Mouse (Mus musculus) forebrain, embryonic 10.5 days (tissue): Measurements from ENCODE around the gene Mettl26. TPM values are rescaled to one million over a fixed set of nuclear protein-coding genes. Genes with fewer than 3 reads are reported as not detected.
A peak's percentile ranks its signal among the peaks of the same experiment; 100 is the strongest.

Experiments used
- DNase-seq: peaks from one replicate; pipeline ENCODE4 v3.0.0-alpha.2; 2017; ENCODE audit warnings: low spot score; ENCODE audit errors: extremely low spot score
- H3K27ac ChIP-seq: fragments of 300-500 bp; sonication (generic); 2 replicates; pipeline ENCODE4 v1.5.1; 2016; ENCODE audit warnings: mild to moderate bottlenecking
- H3K27me3 ChIP-seq: fragments of 300-500 bp; sonication (generic); 2 replicates; pipeline ENCODE4 v1.6.1; 2016; ENCODE audit warnings: mild to moderate bottlenecking; ENCODE audit not compliant: poor library complexity, severe bottlenecking
- H3K36me3 ChIP-seq: fragments of 300-500 bp; sonication (generic); replicated peaks from 2 replicates; pipeline ENCODE4 v1.6.1; 2016; ENCODE audit warnings: mild to moderate bottlenecking, moderate library complexity
- H3K4me1 ChIP-seq: fragments of 300-500 bp; sonication (generic); 2 replicates; pipeline ENCODE4 v1.6.1; 2016
- H3K4me3 ChIP-seq: fragments of 300-500 bp; sonication (generic); 2 replicates; pipeline ENCODE4 v1.5.1; 2016; ENCODE audit warnings: mild to moderate bottlenecking, moderate library complexity
- H3K9me3 ChIP-seq: fragments of 300-500 bp; sonication (generic); 2 replicates; pipeline ENCODE4 v1.6.1; 2016; ENCODE audit warnings: mild to moderate bottlenecking, moderate library complexity
- WGBS: fragments of 180-500 bp; shearing (Covaris S2); methylation state at CpG from one replicate; pipeline ENCODE4 v1.1.7; 2016; 5-methylcytosine and 5-hydroxymethylcytosine counted together
- polyA plus RNA-seq: library from polyadenylated mRNA; unstranded; fragments of >200 nt; fragmentation: Nextera tagmentation; extraction: Ambion mirVana; gene quantifications from 2 replicates; pipeline ENCODE4 v1.2.1, GENCODE M21; 2016

Mettl26 gene
- 76.7 and 79.1 TPM in 2 replicates for polyA plus RNA-seq

GRCm38 (mm10) chr17:25874721-25875170 is at the start of gene Mettl26:
TSS of gene Mettl26 (plus strand) at chr17:25875074.
- WGBS: under 1% methylated on average over 25 of the region's 25 CpGs
- peaks cover 49% of the 10 kb centered on the region for H3K4me1 ChIP-seq

DNA sequence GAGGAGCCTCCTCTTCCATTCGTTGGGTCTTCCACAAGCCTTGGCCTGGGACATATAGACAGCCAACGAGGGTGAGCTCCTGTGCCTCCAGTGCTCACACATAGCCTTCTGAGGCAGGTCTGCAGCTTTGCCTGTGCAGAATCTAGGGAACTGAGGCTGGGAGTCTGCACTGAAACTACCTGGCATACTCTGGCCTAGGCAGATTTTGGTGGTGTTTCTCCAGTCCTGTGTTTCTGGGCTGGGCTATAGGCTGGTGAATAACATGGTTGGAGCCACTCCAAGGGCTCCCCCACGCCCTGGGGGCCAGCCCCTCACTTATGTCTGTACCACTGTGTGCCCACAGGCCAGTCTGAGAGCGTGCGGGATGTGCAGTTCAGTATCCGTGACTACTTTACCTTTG is 49.6 kb upstream of the Mettl26 start:
- WGBS: 90% methylated on average over 6 of the region's 6 CpGs
- DNase-seq: no peak
- H3K27ac ChIP-seq: no peak overlapping the region
- H3K4me1 ChIP-seq: peaks cover 65% of the 10 kb centered on the region
- peaks cover 6% of the 10 kb centered on the region for H3K27me3 ChIP-seq
- no peaks in the 10 kb centered on the region for H3K9me3 ChIP-seq
- H3K4me3 ChIP-seq: peak overlapping the region; percentile 72; the same call in 1 of the 2 replicates
- peaks cover 41% of the 10 kb centered on the region for H3K36me3 ChIP-seq

More at GRCm38 (mm10) chr17:25874721-25875170, at the start of gene Mettl26:
- Histone ChIP-seq H3K4me3 (peak within 1 kb of the TSS; percentile 85), H3K36me3 (peaks cover 31% of the 10 kb centered on the region), H3K9me3 (no peaks in the 10 kb centered on the region), H3K27me3 (no peaks in the 10 kb centered on the region), H3K27ac (peak within 1 kb of the TSS; percentile 94)
- DNase-seq: peak; percentile 93

DNA sequence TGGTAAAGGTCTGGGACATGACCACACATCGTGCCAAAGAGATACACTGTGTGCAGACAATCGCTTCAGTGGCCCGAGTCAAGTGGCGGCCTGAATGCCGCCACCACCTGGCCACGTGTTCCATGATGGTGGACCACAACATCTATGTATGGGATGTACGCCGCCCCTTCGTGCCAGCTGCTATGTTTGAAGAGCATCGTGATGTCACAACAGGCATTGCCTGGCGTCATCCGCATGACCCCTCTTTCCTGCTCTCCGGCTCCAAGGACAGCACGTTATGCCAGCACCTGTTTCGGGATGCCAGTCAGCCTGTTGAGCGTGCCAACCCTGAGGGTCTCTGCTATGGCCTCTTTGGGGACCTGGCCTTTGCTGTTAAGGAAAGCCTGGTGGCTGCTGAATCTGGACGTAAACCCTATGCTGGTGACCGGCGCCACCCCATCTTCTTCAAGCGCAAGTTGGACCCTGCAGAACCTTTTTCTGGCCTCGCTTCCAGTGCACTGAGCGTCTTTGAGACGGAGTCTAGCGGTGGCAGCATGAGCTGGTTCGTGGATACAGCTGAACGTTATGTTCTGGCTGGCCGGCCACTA is 48.8 kb upstream of the Mettl26 start:
- peak overlapping the region; percentile 72; the same call in 1 of the 2 replicates for H3K4me3 ChIP-seq
- peaks cover 73% of the 10 kb centered on the region for H3K4me1 ChIP-seq
- DNase-seq: no peak
- WGBS: 98% methylated on average over 27 of the region's 27 CpGs
- no peaks in the 10 kb centered on the region for H3K27me3 ChIP-seq
- peaks cover 48% of the 10 kb centered on the region for H3K36me3 ChIP-seq
- no peaks in the 10 kb centered on the region for H3K9me3 ChIP-seq
- no peak overlapping the region for H3K27ac ChIP-seq

GRCm38 (mm10) chr17:25827011-25827410 is 47.9 kb upstream of the Mettl26 start:
- Histone ChIP-seq H3K36me3 (peaks cover 58% of the 10 kb centered on the region), H3K27me3 (no peaks in the 10 kb centered on the region), H3K4me3 (0 out of 2 replicates have a peak overlapping the region, but pooled peaks have one; percentile 0), H3K4me1 (peaks cover 82% of the 10 kb centered on the region), H3K9me3 (no peaks in the 10 kb centered on the region), H3K27ac (no peak overlapping the region)
- no peak for DNase-seq
- 93% methylated on average over 13 of the region's 13 CpGs for WGBS

- Histone ChIP-seq H3K36me3 (peaks cover 58% of the 10 kb centered on the region), H3K9me3 (no peaks in the 10 kb centered on the region), H3K4me3 (peak overlapping the region; percentile 77), H3K27ac (peak overlapping the region; percentile 94), H3K27me3 (no peaks in the 10 kb centered on the region), H3K4me1 (peaks cover 84% of the 10 kb centered on the region)
- DNase-seq: no peak
- WGBS: 91% methylated on average over 22 of the region's 22 CpGs
Observed at GRCm38 (mm10) chr17:25827546-25828222, 47.2 kb upstream of the Mettl26 start.

DNA sequence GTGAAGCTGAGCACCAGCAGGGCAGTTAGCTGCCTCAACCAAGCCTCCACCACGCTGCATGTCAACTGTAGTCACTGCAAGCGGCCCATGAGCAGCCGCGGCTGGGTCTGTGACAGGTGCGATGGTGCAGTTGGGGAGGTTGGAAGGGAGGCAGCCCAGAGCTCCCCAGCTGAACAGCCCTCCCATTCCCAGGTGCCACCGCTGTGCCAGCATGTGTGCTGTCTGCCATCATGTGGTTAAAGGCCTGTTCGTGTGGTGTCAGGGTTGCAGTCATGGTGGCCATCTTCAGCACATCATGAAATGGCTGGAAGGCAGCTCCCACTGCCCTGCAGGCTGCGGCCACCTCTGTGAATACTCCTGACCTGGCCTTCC is 46.7 kb upstream of the Mettl26 start:
- 83% methylated on average over 8 of the region's 8 CpGs for WGBS
- peaks cover 58% of the 10 kb centered on the region for H3K36me3 ChIP-seq
- H3K4me1 ChIP-seq: peaks cover 80% of the 10 kb centered on the region

GRCm38 (mm10) chr17:25828712-25829557 is 45.9 kb upstream of the Mettl26 start, which contains the start of gene Jmjd8:
TSS of gene Jmjd8 (plus strand) at chr17:25828867.
- Histone ChIP-seq H3K27me3 (no peaks in the 10 kb centered on the region), H3K4me3 (peak within 1 kb of the TSS; percentile 77), H3K36me3 (peaks cover 58% of the 10 kb centered on the region), H3K4me1 (peaks cover 83% of the 10 kb centered on the region), H3K9me3 (no peaks in the 10 kb centered on the region), H3K27ac (peak within 1 kb of the TSS; percentile 94)
- 2% methylated on average over 32 of the region's 32 CpGs for WGBS
- DNase-seq: peak; percentile 85

More for the DNA sequence above, 46.7 kb upstream of the Mettl26 start:
- DNase-seq: no peak
- H3K4me3 ChIP-seq: peak overlapping the region; percentile 77
- H3K9me3 ChIP-seq: no peaks in the 10 kb centered on the region
- H3K27me3 ChIP-seq: no peaks in the 10 kb centered on the region
- H3K27ac ChIP-seq: peak overlapping the region; percentile 94

DNA sequence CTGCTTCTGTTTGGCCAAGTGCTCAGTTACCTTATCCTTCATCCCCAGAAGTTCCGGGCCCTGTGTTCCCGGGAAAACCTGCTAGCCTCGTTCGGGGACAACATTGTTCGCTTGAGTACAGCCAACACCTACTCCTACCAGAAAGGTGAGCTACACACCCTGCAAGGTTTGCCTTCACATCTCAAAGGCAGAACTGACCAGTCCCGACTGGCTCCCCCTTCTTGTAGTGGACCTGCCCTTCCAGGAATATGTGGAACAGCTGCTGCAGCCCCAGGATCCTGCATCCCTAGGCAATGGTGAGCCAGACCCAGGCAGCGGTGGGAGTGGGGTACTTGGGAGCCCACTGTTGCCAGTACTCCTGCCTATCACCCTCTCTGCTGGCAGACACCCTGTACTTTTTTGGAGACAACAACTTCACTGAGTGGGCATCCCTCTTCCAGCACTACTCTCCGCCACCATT is 45.3 kb upstream of the Mettl26 start:
- 44% methylated on average over 8 of the region's 8 CpGs for WGBS
- Histone ChIP-seq H3K9me3 (no peaks in the 10 kb centered on the region), H3K4me1 (peaks cover 83% of the 10 kb centered on the region), H3K36me3 (peaks cover 62% of the 10 kb centered on the region), H3K27ac (peak overlapping the region; percentile 94), H3K4me3 (peak overlapping the region; percentile 77), H3K27me3 (no peaks in the 10 kb centered on the region)
- DNase-seq: no peak

- no peak for DNase-seq
- peaks cover 68% of the 10 kb centered on the region for H3K36me3 ChIP-seq
- H3K27me3 ChIP-seq: no peaks in the 10 kb centered on the region
- no peaks in the 10 kb centered on the region for H3K9me3 ChIP-seq
- WGBS: 93% methylated on average over 4 of the region's 4 CpGs
- H3K27ac ChIP-seq: 0 out of 2 replicates have a peak overlapping the region, but pooled peaks have one; percentile 27
- H3K4me1 ChIP-seq: peaks cover 83% of the 10 kb centered on the region
- H3K4me3 ChIP-seq: peak overlapping the region; percentile 77
Observed at GRCm38 (mm10) chr17:25830200-25830753, 44.6 kb upstream of the Mettl26 start.

GRCm38 (mm10) chr17:25830806-25831431 is 44.0 kb upstream of the Mettl26 start:
- Histone ChIP-seq H3K27ac (0 out of 2 replicates have a peak overlapping the region, but pooled peaks have one; percentile 27), H3K9me3 (no peaks in the 10 kb centered on the region), H3K27me3 (no peaks in the 10 kb centered on the region), H3K4me1 (peaks cover 83% of the 10 kb centered on the region), H3K36me3 (peaks cover 70% of the 10 kb centered on the region), H3K4me3 (peak overlapping the region; percentile 77)
- 89% methylated on average over 14 of the region's 14 CpGs for WGBS
- DNase-seq: no peak

- DNase-seq: no peak
- Histone ChIP-seq H3K4me3 (peak overlapping the region; percentile 77), H3K4me1 (peaks cover 86% of the 10 kb centered on the region), H3K27ac (peak overlapping the region; percentile 96), H3K9me3 (no peaks in the 10 kb centered on the region), H3K27me3 (no peaks in the 10 kb centered on the region), H3K36me3 (peaks cover 67% of the 10 kb centered on the region)
- 71% methylated on average over 21 of the region's 21 CpGs for WGBS
Observed at GRCm38 (mm10) chr17:25831451-25832281, 43.2 kb upstream of the Mettl26 start.
